In genomic region chr2:152604057-152604456, GRCm38 (mm10) we compare ENCODE assay signal across 10 mouse cellular contexts. TPM values are rescaled to one million over a fixed set of nuclear protein-coding genes. Genes with fewer than 3 reads are reported as not detected.
A peak's percentile ranks its signal among the peaks of the same experiment; 100 is the strongest.
DNase-seq lines count a peak whose midpoint lies in the region; ATAC-seq and TF ChIP-seq lines count a peak whose summit lies in the region.
"Had no signal": no experiment of that assay in that cellular context is flagged by ENCODE, and none has a peak within 500 bp of the region (broad histone marks: within the 10 kb centered on the region; RNA-seq: fewer than 3 reads in every experiment).

Gene Defb36, plus strand, starts transcription at chr2:152604327.

- DNase-seq in forebrain, embryonic 11.5 days (ENCODE audit: low spot score), result peak; percentile 57
- DNase-seq in forebrain, embryonic 10.5 days (ENCODE audit: extremely low spot score, low spot score), result no peak
- DNase-seq in liver (peak; percentile 19), Patski (ENCODE audit: low read depth, low spot score) (no peak)
- no peak for DNase-seq in liver, embryonic 11.5 days (ENCODE audit: low spot score)
- peak; percentile 84 for DNase-seq in kidney, adult 9 months
- peak; percentile 91 for DNase-seq in testis, postnatal 10 days (ENCODE audit: low spot score)

- in situ Hi-C loops in Patski (cut with MboI; ENCODE audit: low pct_unique_long_range_greater_than_20kb), result no loop called here

- no peak for ATAC-seq in forebrain, embryonic 11.5 days (replicated peaks; ENCODE audit: low FRiP score)
- no peak for ATAC-seq in liver, embryonic 11.5 days (replicated peaks; ENCODE audit: low FRiP score)
- ATAC-seq in Patski, result no peak
- no peak for ATAC-seq in intestine, embryonic 15.5 days

- no peak within 1 kb of the TSS for H3K9ac ChIP-seq in forebrain, embryonic 11.5 days (ENCODE audit: low read length)
- no peak within 1 kb of the TSS for H3K9ac ChIP-seq in liver, embryonic 11.5 days (ENCODE audit: low read depth, low read length)
- H3K9ac ChIP-seq in intestine, embryonic 15.5 days, result no peak within 1 kb of the TSS

- no peak within 1 kb of the TSS for H3K27ac ChIP-seq in forebrain, embryonic 11.5 days (ENCODE audit: low read depth, low read length)
- no peak within 1 kb of the TSS for H3K27ac ChIP-seq in forebrain, embryonic 10.5 days
- H3K27ac ChIP-seq in liver, embryonic 11.5 days (ENCODE audit: low read depth, low read length), result no peak within 1 kb of the TSS
- no peak within 1 kb of the TSS for H3K27ac ChIP-seq in intestine, embryonic 15.5 days
- H3K27ac ChIP-seq: macrophage had no signal

- H3K4me1 ChIP-seq in forebrain, embryonic 11.5 days (replicated peaks; ENCODE audit: control insufficient read depth, insufficient read depth, low read length), result no peaks in the 10 kb centered on the region
- H3K4me1 ChIP-seq in forebrain, embryonic 10.5 days, result no peaks in the 10 kb centered on the region
- no peaks in the 10 kb centered on the region for H3K4me1 ChIP-seq in liver, embryonic 11.5 days (replicated peaks; ENCODE audit: control insufficient read depth, insufficient read depth, low read length)
- no peaks in the 10 kb centered on the region for H3K4me1 ChIP-seq in intestine, embryonic 15.5 days (replicated peaks)

- no peak within 1 kb of the TSS for H3K4me3 ChIP-seq in forebrain, embryonic 11.5 days (ENCODE audit: low read depth, low read length)
- no peak within 1 kb of the TSS for H3K4me3 ChIP-seq in forebrain, embryonic 10.5 days
- H3K4me3 ChIP-seq in liver, embryonic 11.5 days (ENCODE audit: low read depth, low read length), result no peak within 1 kb of the TSS
- H3K4me3 ChIP-seq in intestine, embryonic 15.5 days (replicated peaks), result no peak within 1 kb of the TSS

- no peak within 1 kb of the TSS for H3K4me2 ChIP-seq in forebrain, embryonic 11.5 days (ENCODE audit: low read depth, low read length, severe bottlenecking)
- H3K4me2 ChIP-seq in liver, embryonic 11.5 days, result no peak within 1 kb of the TSS
- H3K4me2 ChIP-seq in intestine, embryonic 15.5 days (replicated peaks), result no peak within 1 kb of the TSS

- H3K36me3 ChIP-seq in forebrain, embryonic 11.5 days (ENCODE audit: control insufficient read depth, insufficient read depth, low read length), result no peaks in the 10 kb centered on the region
- no peaks in the 10 kb centered on the region for H3K36me3 ChIP-seq in forebrain, embryonic 10.5 days (replicated peaks)
- no peaks in the 10 kb centered on the region for H3K36me3 ChIP-seq in liver, embryonic 11.5 days (ENCODE audit: control insufficient read depth, insufficient read depth, low read length)
- H3K36me3 ChIP-seq in intestine, embryonic 15.5 days, result no peaks in the 10 kb centered on the region

- CTCF ChIA-PET in Patski (lab: Charles Lee), result interaction anchor here (0.8 to 2.8 kb wide), 5 partner anchors 12 to 81 kb away, joined by 3 to 11 read pairs (median 4); no protein-coding TSS in a partner anchor

- H3K27me3 ChIP-seq in forebrain, embryonic 11.5 days (ENCODE audit: control insufficient read depth, insufficient read depth, low read length), result no peaks in the 10 kb centered on the region
- no peaks in the 10 kb centered on the region for H3K27me3 ChIP-seq in forebrain, embryonic 10.5 days (ENCODE audit: poor library complexity, severe bottlenecking)
- H3K27me3 ChIP-seq in liver, embryonic 11.5 days (replicated peaks; ENCODE audit: control insufficient read depth, insufficient read depth, low read length), result no peaks in the 10 kb centered on the region
- H3K27me3 ChIP-seq in Patski, result no peaks in the 10 kb centered on the region
- H3K27me3 ChIP-seq in intestine, embryonic 15.5 days (replicated peaks), result no peaks in the 10 kb centered on the region

- WGBS in forebrain, embryonic 11.5 days, result 82% methylated on average over 15 of the region's 15 CpGs
- WGBS in forebrain, embryonic 10.5 days, result 86% methylated on average over 15 of the region's 15 CpGs
- WGBS in liver, embryonic 11.5 days, result 76% methylated on average over 15 of the region's 15 CpGs
- 85% methylated on average over 15 of the region's 15 CpGs for WGBS in intestine, embryonic 15.5 days

- TF ChIP-seq CTCF in Patski (IDR thresholded peaks at IDR 0.05), result peak; percentile 58

- H3K9me3 ChIP-seq in forebrain, embryonic 11.5 days (ENCODE audit: control insufficient read depth, low read length), result no peaks in the 10 kb centered on the region
- peaks cover 2% of the 10 kb centered on the region; the same call in 1 of the 2 replicates for H3K9me3 ChIP-seq in forebrain, embryonic 10.5 days
- H3K9me3 ChIP-seq in liver, embryonic 11.5 days (ENCODE audit: control insufficient read depth, low read length), result no peaks in the 10 kb centered on the region
- H3K9me3 ChIP-seq in intestine, embryonic 15.5 days, result no peaks in the 10 kb centered on the region

- POLR2A ChIA-PET in Patski (lab: Charles Lee), result no interaction called here

RNA-seq across cellular contexts. Expression of gene Defb36, which starts in this region (rescaled TPM):
- polyA plus RNA-seq in forebrain, embryonic 11.5 days (2014; fragmentation: Nextera tagmentation; extraction: Ambion mirVana), result not detected in 2 replicates
- not detected in 2 replicates for polyA plus RNA-seq in forebrain, embryonic 10.5 days (2016; fragmentation: Nextera tagmentation; extraction: Ambion mirVana)
- polyA plus RNA-seq in liver, embryonic 11.5 days (2014; fragmentation: Nextera tagmentation; extraction: Ambion mirVana), result not detected in 2 replicates
- not detected for polyA plus RNA-seq in Patski (2021)
- polyA plus RNA-seq in intestine, embryonic 15.5 days (2015; fragmentation: Nextera tagmentation; extraction: Ambion mirVana), result not detected in 2 replicates
- polyA plus RNA-seq: heart, embryonic 14.5 days; macrophage had no signal

Comparison
In these comparisons a context has a peak if more than half of its experiments do, and no peak if none do; other contexts are left out.
1. DNase-seq: peak in liver (single experiment), kidney, adult 9 months (single experiment) and testis, postnatal 10 days (single experiment); none in forebrain, embryonic 10.5 days (single experiment), liver, embryonic 11.5 days (single experiment) and Patski (single experiment).
2. Peak in DNase-seq in forebrain, embryonic 11.5 days; RNA of the gene not detected or under 1 TPM.